Mouse (Mus musculus) limb, embryonic 14.5 days (tissue): ENCODE results near the gene Copb1. TPM values are rescaled to one million over a fixed set of nuclear protein-coding genes. Genes with fewer than 3 reads are reported as not detected.
"Not testable (repeated sequence)": the region's sequence is repeated elsewhere in the genome, so short reads cannot be mapped to it uniquely, and the experiment has no call there.

Experiments used
- ATAC-seq: fragments of 200-750 bp; cut with Nextera tagmentation; 2 replicates; pipeline ENCODE4 v1.8.0; 2017; ENCODE audit warnings: low read depth, moderate number of reproducible peaks, moderate TSS enrichment; ENCODE audit not compliant: low FRiP score
- DNase-seq: peaks from one replicate; pipeline ENCODE4 v3.0.0-alpha.2; 2015; ENCODE audit warnings: low spot score
- H3K27ac ChIP-seq: fragments of 300-500 bp; sonication (generic); replicated peaks from 2 replicates; pipeline ENCODE4 v1.5.1; 2014; ENCODE audit warnings: low read depth, mild to moderate bottlenecking, low read length, moderate library complexity, mixed read lengths
- H3K27me3 ChIP-seq: fragments of 300-500 bp; sonication (generic); 2 replicates; pipeline ENCODE4 v1.6.1; 2014; ENCODE audit warnings: low read length, mixed read lengths; ENCODE audit not compliant: control insufficient read depth, insufficient read depth
- H3K36me3 ChIP-seq: fragments of 300-500 bp; sonication (generic); 2 replicates; pipeline ENCODE4 v1.6.1; 2014; ENCODE audit warnings: mild to moderate bottlenecking, low read length, moderate library complexity, mixed read lengths; ENCODE audit not compliant: control insufficient read depth, insufficient read depth
- H3K4me1 ChIP-seq: fragments of 300-500 bp; sonication (generic); 2 replicates; pipeline ENCODE4 v1.6.1; 2014; ENCODE audit warnings: antibody characterized with exemption, low read length, mixed read lengths; ENCODE audit not compliant: control insufficient read depth, insufficient read depth
- H3K4me2 ChIP-seq: fragments of 300-500 bp; sonication (generic); replicated peaks from 2 replicates; pipeline ENCODE4 v1.6.1; 2014; ENCODE audit warnings: low read depth, mild to moderate bottlenecking, low read length, moderate library complexity; ENCODE audit not compliant: severe bottlenecking
- H3K4me3 ChIP-seq: fragments of 300-500 bp; sonication (generic); replicated peaks from 2 replicates; pipeline ENCODE4 v1.5.1; 2014; ENCODE audit warnings: low read length
- H3K9ac ChIP-seq: fragments of 300-500 bp; sonication (generic); 2 replicates; pipeline ENCODE4 v1.6.1; 2014; ENCODE audit warnings: mild to moderate bottlenecking, low read depth, low read length, moderate library complexity; ENCODE audit not compliant: severe bottlenecking
- H3K9me3 ChIP-seq: fragments of 300-500 bp; sonication (generic); 2 replicates; pipeline ENCODE4 v1.6.1; 2016; ENCODE audit warnings: low read length; ENCODE audit not compliant: control insufficient read depth
- POLR2A ChIP-seq: fragments of 200-500 bp; IDR thresholded peaks from 2 replicates; pipeline ENCODE4 v1.8.0; 2012; ENCODE audit warnings: inconsistent platforms, mild to moderate bottlenecking, moderate library complexity, borderline replicate concordance; ENCODE audit not compliant: insufficient read depth, insufficient read length; ENCODE audit errors: extremely low read depth
- WGBS: fragments of 180-500 bp; shearing (Covaris S2); extraction: QIAGEN DNeasy Blood & Tissue Kit; methylation state at CpG from one replicate; pipeline ENCODE4 v1.1.7; 2014; 5-methylcytosine and 5-hydroxymethylcytosine counted together
- polyA plus RNA-seq, 2 experiments: library from polyadenylated mRNA; depleted of rRNA in 1 of 2; stranded (reverse) in 1 of 2; unstranded in 1 of 2; fragments of >200 nt; fragmentation: Nextera tagmentation in 1 of 2; extraction: Ambion mirVana in 1 of 2; gene quantifications; 2 replicates each; pipeline versions ENCODE4 v1.2.1 to v1.2.3; 2012 to 2014

Gene Copb1
- polyA plus RNA-seq, 2 experiments: 112 to 150 TPM

DNA sequence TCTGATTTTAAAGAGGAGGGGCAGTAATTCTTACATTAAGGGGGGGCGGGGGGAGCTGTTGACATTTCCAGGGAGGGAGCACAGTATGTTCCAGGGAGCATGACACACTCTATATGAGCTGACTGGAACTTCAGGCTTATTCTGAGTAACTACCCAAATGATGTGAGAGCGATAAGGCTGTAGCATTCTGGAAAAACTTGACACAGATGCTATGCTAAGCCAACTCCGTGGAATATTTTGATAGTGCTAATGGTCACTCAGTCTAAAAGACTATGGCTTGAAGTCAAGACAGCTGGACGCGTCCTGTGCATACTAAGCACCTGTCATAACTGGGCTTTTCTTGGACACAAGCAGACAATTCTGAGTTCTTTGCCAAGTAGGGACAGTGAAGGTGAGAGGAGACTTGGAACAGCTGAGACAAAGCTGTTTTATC lies 51.5 kb downstream of the Copb1 start:
- Histone ChIP-seq H3K4me2 (no peak overlapping the region), H3K27me3 (no peaks in the 10 kb centered on the region), H3K27ac (no peak overlapping the region), H3K4me1 (0 out of 2 replicates have a peak, but pooled peaks cover 3% of the 10 kb centered on the region), H3K9me3 (no peaks in the 10 kb centered on the region), H3K9ac (no peak overlapping the region), H3K36me3 (no peaks in the 10 kb centered on the region), H3K4me3 (no peak overlapping the region)
- WGBS: 76% methylated on average over 5 of the region's 5 CpGs
- no peak for TF ChIP-seq POLR2A
- peak; percentile 36 for DNase-seq
- ATAC-seq: no peak

DNA sequence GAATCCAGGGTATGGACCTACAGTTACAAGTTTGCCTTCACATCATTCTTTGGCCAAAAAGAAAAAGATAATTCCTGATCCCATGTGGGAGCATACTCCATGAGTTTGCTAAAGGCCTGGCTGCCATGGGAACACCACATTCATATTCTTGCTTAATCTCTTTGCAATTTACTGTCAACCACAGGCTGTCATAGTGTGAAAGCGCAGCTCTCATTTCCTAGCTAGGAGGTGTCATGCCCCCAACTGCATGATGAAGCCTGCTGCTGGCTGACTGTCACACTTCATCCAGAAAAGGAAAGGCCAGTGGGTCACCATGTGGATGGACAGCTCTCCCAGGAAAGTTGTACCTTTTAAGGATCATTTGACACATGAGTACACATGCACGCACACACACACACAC lies 53.9 kb downstream of the Copb1 start:
- DNase-seq: no peak
- Histone ChIP-seq H3K27me3 (no peaks in the 10 kb centered on the region), H3K4me1 (0 out of 2 replicates have a peak, but pooled peaks cover 3% of the 10 kb centered on the region), H3K36me3 (no peaks in the 10 kb centered on the region), H3K9ac (no peak overlapping the region), H3K27ac (no peak overlapping the region), H3K4me2 (no peak overlapping the region), H3K4me3 (no peak overlapping the region), H3K9me3 (no peaks in the 10 kb centered on the region)
- 83% methylated on average over 2 of the region's 2 CpGs for WGBS
- no peak for ATAC-seq
- no peak for TF ChIP-seq POLR2A

DNA sequence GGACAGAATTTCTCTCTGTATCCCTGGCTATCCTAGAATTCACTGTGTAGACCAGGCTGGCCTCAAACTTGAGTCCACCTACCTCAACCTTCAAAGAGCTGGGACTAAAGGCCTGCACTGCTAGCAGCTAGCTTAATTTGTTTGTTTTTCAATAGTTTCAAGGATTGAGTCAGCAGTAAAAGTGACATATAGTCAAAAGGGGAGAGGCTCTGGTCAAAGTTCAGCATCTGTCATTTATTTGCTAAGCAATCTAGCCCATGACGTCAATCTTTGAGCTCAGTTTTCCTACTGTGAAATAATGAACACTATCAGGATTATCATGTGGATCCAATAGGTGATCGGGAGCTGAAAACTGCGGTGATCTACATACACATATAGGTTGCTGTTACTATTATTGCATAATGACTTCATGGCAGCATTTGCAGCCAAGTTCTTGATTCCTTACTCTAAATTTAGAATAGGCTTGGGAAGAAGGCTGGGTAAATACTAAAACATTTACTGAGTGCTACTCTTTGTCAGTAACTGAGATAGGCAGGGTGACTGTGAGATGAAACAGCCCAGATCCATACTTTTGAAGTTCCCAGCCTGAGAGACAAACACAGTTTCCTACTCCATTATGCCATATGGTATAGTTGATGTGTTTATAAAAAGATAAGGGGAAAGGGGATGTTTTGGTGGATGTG lies 54.9 kb downstream of the Copb1 start:
- H3K9me3 ChIP-seq: no peaks in the 10 kb centered on the region
- H3K4me3 ChIP-seq: no peak overlapping the region
- no peak for ATAC-seq
- H3K9ac ChIP-seq: no peak overlapping the region
- 0 out of 2 replicates have a peak, but pooled peaks cover 3% of the 10 kb centered on the region for H3K4me1 ChIP-seq
- H3K36me3 ChIP-seq: no peaks in the 10 kb centered on the region
- no peaks in the 10 kb centered on the region for H3K27me3 ChIP-seq
- no peak for TF ChIP-seq POLR2A
- no peak for DNase-seq
- WGBS: 61% methylated on average over 3 of the region's 3 CpGs
- H3K4me2 ChIP-seq: no peak overlapping the region
- H3K27ac ChIP-seq: no peak overlapping the region

DNA sequence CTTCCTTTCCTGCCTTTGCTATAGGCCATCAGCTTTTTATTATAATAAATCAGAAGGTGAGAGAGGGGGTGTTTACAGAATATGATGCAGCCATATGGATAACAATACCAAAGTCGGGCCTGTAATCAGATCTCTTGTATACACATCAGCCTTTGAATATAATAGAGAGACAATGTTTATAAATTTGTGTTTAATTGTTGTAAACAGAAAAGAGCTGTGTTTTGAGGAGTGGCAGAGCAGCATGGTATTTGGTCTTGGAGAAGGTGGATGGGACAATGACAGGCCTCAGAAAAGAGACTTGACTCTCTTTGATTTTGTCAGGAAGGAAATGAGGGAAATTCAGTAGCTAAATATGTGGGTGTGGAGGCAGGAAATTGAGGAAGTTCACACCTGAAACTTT lies 56.3 kb downstream of the Copb1 start:
- no peak for DNase-seq
- no peak for TF ChIP-seq POLR2A
- H3K4me1 ChIP-seq: no peaks in the 10 kb centered on the region
- ATAC-seq: no peak
- H3K27ac ChIP-seq: no peak overlapping the region
- no peak overlapping the region for H3K4me2 ChIP-seq
- WGBS: 91% methylated on average over 1 of the region's 1 CpGs
- no peaks in the 10 kb centered on the region for H3K27me3 ChIP-seq
- no peak overlapping the region for H3K9ac ChIP-seq
- H3K9me3 ChIP-seq: no peaks in the 10 kb centered on the region
- no peak overlapping the region for H3K4me3 ChIP-seq
- no peaks in the 10 kb centered on the region for H3K36me3 ChIP-seq

DNA sequence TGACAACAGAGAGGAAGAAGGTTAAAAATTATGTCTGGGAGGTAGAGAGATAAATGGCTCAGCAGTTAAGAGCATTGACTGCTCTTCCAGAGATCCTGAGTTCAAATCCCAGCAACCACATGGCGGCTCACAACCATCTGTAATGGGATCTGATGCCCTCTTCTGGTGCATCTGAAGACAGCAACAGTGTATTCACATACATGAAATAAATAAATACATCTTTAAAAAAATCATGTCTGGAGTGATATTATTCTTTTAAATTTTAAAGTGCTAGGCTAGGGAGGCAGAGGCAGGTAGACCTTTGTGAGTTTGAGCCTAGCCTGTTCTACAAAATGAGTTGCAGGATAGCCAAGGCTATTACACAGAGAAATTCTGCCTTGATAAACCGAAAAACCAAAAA lies 57.9 kb downstream of the Copb1 start:
- not testable (repeated sequence) for DNase-seq, H3K27ac ChIP-seq
- 77% methylated on average over 2 of the region's 2 CpGs for WGBS

DNA sequence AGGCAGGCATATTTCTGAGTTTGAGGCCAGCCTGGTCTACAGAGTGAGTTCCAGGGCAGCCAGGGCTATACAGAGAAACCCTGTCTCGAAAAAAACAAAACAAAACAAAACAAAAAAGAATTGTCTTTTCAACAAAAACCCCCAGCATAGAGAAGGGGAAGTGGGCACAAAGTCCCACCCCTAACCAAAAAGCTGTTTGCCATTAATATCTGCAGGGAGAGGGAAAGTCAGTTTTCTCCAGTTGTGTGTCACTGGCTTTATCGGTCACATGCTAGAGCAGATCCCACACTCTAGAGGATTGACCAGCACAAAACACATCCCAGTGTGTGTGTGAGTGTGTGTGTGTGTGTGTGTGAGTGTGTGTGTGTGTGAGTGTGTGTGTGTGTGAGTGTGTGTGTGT lies 59.7 kb downstream of the Copb1 start:
- H3K4me3 ChIP-seq, H3K4me2 ChIP-seq, H3K9ac ChIP-seq, H3K36me3 ChIP-seq, H3K9me3 ChIP-seq, H3K4me1 ChIP-seq, H3K27ac ChIP-seq, H3K27me3 ChIP-seq, DNase-seq, ATAC-seq: not testable (repeated sequence)
- WGBS: 84% methylated on average over 2 of the region's 2 CpGs

More for the DNA sequence above, 57.9 kb downstream of the Copb1 start:
- not testable (repeated sequence) for ATAC-seq, H3K9ac ChIP-seq, H3K4me1 ChIP-seq, H3K27me3 ChIP-seq, H3K4me3 ChIP-seq, H3K36me3 ChIP-seq, H3K4me2 ChIP-seq, H3K9me3 ChIP-seq
